8 mouse cellular contexts compared by ENCODE assay signal in the genomic region with DNA sequence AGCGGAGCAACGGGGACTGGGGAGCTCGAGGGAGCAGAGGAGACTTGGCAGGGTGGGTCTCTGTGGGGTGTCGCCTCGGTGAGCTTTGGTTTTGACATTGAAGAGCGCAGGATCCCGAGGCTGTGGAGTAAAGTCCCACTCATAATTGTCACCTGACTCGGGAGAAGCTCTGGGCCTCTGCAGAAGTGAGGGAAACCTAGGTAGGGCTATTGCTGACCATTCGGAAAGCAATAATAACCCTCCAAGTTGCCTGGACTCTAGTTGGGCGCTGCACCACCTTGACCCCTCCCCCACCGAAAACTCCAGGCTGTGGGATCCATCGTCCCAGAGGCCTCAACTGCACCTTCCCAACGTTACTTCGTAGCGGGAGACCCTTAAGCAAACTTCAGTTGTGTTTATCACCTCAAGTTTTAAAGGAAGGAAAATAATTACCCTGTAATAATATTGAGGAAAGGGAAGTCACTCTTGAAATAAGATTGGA. TPM values are rescaled to one million over a fixed set of nuclear protein-coding genes. Genes with fewer than 3 reads are reported as not detected.
DNase-seq lines count a peak whose midpoint lies in the region; ATAC-seq and TF ChIP-seq lines count a peak whose summit lies in the region.

No protein-coding gene starts in this region.

- TF ChIP-seq EP300 in heart, postnatal 0 days (IDR thresholded peaks at IDR 0.05; ENCODE audit: low read depth): no peak

- peak overlapping the region; percentile 79 for H3K4me2 ChIP-seq in heart, postnatal 0 days (ENCODE audit: low read depth, low read length)
- H3K4me2 ChIP-seq in lung, embryonic 16.5 days (ENCODE audit: low read depth, low read length): peak overlapping the region; percentile 63

- TF ChIP-seq CTCF in heart, postnatal 0 days (IDR thresholded peaks at IDR 0.05; ENCODE audit: low read depth): no peak

- H3K9ac ChIP-seq in heart, postnatal 0 days (replicated peaks; ENCODE audit: low read depth, low read length): peak overlapping the region; percentile 60
- peak overlapping the region; percentile 72 for H3K9ac ChIP-seq in lung, embryonic 16.5 days (ENCODE audit: low read length)

- no peaks in the 10 kb centered on the region; the same call in 1 of the 2 replicates for H3K36me3 ChIP-seq in heart, postnatal 0 days (replicated peaks; ENCODE audit: control insufficient read depth, insufficient read depth, low read length)
- peaks cover 7% of the 10 kb centered on the region for H3K36me3 ChIP-seq in hindbrain, embryonic 10.5 days
- 0 out of 2 replicates have a peak, but pooled peaks cover 1% of the 10 kb centered on the region for H3K36me3 ChIP-seq in lung, embryonic 16.5 days (ENCODE audit: control insufficient read depth, insufficient read depth, low read length)

- peak overlapping the region; percentile 79 for H3K27ac ChIP-seq in heart, postnatal 0 days (ENCODE audit: low read depth)
- H3K27ac ChIP-seq in hindbrain, embryonic 10.5 days: peak overlapping the region; percentile 92
- H3K27ac ChIP-seq in lung, embryonic 16.5 days (ENCODE audit: low read length): 0 out of 2 replicates have a peak overlapping the region, but pooled peaks have one; percentile 17

- intact Hi-C loops in left cerebral cortex, postnatal 25 days (cut with DNase I): loop anchor here (2.0 kb wide), 1 partner anchor 68 kb away; a partner anchor contains a TSS

- under 1% methylated on average over 15 of the region's 15 CpGs for WGBS in heart, postnatal 0 days
- WGBS in hindbrain, embryonic 10.5 days: 2% methylated on average over 15 of the region's 15 CpGs
- 0% methylated on average over 15 of the region's 15 CpGs for WGBS in lung, embryonic 16.5 days

- DNase-seq in heart, postnatal 0 days (ENCODE audit: low spot score): no peak
- no peak for DNase-seq in heart, postnatal 4 days
- no peak for DNase-seq in hindbrain, embryonic 10.5 days (ENCODE audit: low spot score)
- DNase-seq in testis, postnatal 10 days (ENCODE audit: low spot score): peak; percentile 67
- no peak for DNase-seq in left cerebral cortex, postnatal 25 days (ENCODE audit: low spot score in 2 of 2)
- no peak for DNase-seq in Muller cell, postnatal 12 days (ENCODE audit: inconsistent ontology term)

- H3K4me1 ChIP-seq in heart, postnatal 0 days (ENCODE audit: control insufficient read depth, insufficient read depth): peaks cover 29% of the 10 kb centered on the region
- peaks cover 10% of the 10 kb centered on the region for H3K4me1 ChIP-seq in hindbrain, embryonic 10.5 days (replicated peaks)
- H3K4me1 ChIP-seq in lung, embryonic 16.5 days (replicated peaks; ENCODE audit: control insufficient read depth, insufficient read depth, low read length): 0 out of 2 replicates have a peak, but pooled peaks cover 3% of the 10 kb centered on the region

- H3K27me3 ChIP-seq in heart, postnatal 0 days (ENCODE audit: control insufficient read depth, insufficient read depth, low read length): no peaks in the 10 kb centered on the region
- H3K27me3 ChIP-seq in hindbrain, embryonic 10.5 days (ENCODE audit: insufficient read depth, poor library complexity, severe bottlenecking): no peaks in the 10 kb centered on the region
- H3K27me3 ChIP-seq in lung, embryonic 16.5 days (ENCODE audit: control insufficient read depth, insufficient read depth, low read depth, low read length): no peaks in the 10 kb centered on the region

- peak; percentile 16 for ATAC-seq in heart, postnatal 0 days (ENCODE audit: insufficient read depth, low read depth)
- peak; percentile 19 for ATAC-seq in activated CD4-positive, CD25-positive, alpha-beta regulatory T cell, adult 4 months
- ATAC-seq in lung, embryonic 16.5 days (ENCODE audit: low read depth): no peak; the same call in none of the 2 replicates

- H3K9me3 ChIP-seq in heart, postnatal 0 days (replicated peaks; ENCODE audit: control insufficient read depth, low read length): no peaks in the 10 kb centered on the region
- no peaks in the 10 kb centered on the region for H3K9me3 ChIP-seq in hindbrain, embryonic 10.5 days
- H3K9me3 ChIP-seq in lung, embryonic 16.5 days (ENCODE audit: control insufficient read depth, low read length): no peaks in the 10 kb centered on the region

- H3K4me3 ChIP-seq in heart, postnatal 0 days (ENCODE audit: low read depth, low read length): peak overlapping the region; percentile 95
- H3K4me3 ChIP-seq in hindbrain, embryonic 10.5 days: peak overlapping the region; percentile 80
- peak overlapping the region; percentile 74 for H3K4me3 ChIP-seq in lung, embryonic 16.5 days (ENCODE audit: low read length)

RNA-seq across cellular contexts. Expression of a gene that starts 0.3 kb away (rescaled TPM):
- 11.7 and 32.0 TPM in 2 replicates for total RNA-seq in heart, postnatal 0 days (2014; rRNA removed; ENCODE audit: low replicate concordance)
- polyA plus RNA-seq in heart, postnatal 0 days (2015; fragmentation: Nextera tagmentation; extraction: Ambion mirVana): 30.0 and 31.8 TPM in 2 replicates
- total RNA-seq in heart, postnatal 4 days (2021): 10 to 100 TPM; 39.1 to 40.7 TPM
- 10 to 100 TPM; 19.4 to 26.0 TPM for polyA plus RNA-seq in activated CD4-positive, CD25-positive, alpha-beta regulatory T cell, adult 4 months (2017; shearing (Covaris generic))
- 49.8 and 54.7 TPM in 2 replicates for polyA plus RNA-seq in hindbrain, embryonic 10.5 days (2016; fragmentation: Nextera tagmentation; extraction: Ambion mirVana)
- 34.0 and 35.6 TPM in 2 replicates for polyA plus RNA-seq in lung, embryonic 16.5 days (2015; fragmentation: Nextera tagmentation; extraction: Ambion mirVana)
- 10 to 100 TPM; 59.1 to 61.6 TPM for total RNA-seq in left cerebral cortex, postnatal 25 days (2021)

Comparison
In these comparisons a context has a peak if more than half of its experiments do, and no peak if none do; other contexts are left out.
1. H3K27ac ChIP-seq: peak in every context shown above with its lines; median percentile 92 in hindbrain, embryonic 10.5 days; 79 in heart, postnatal 0 days; 17 in lung, embryonic 16.5 days.